Mouse (Mus musculus) kidney, postnatal 0 days (tissue): ENCODE data around the gene Nprl3. TPM values are rescaled to one million over a fixed set of nuclear protein-coding genes. Genes with fewer than 3 reads are reported as not detected.

ENCODE experiments used
- ATAC-seq: fragments of 200-750 bp; cut with Nextera tagmentation; replicated peaks from 2 replicates; pipeline ENCODE4 v1.8.0; 2017; ENCODE audit warnings: low read depth, moderate number of reproducible peaks, moderate TSS enrichment, moderate library complexity; ENCODE audit not compliant: low FRiP score
- DNase-seq: peaks from one replicate; pipeline ENCODE4 v3.0.0-alpha.2; 2016; ENCODE audit warnings: low spot score
- H3K27ac ChIP-seq: fragments of 300-500 bp; sonication (generic); 2 replicates; pipeline ENCODE4 v1.5.1; 2014; ENCODE audit warnings: mild to moderate bottlenecking
- H3K27me3 ChIP-seq: fragments of 300-500 bp; sonication (generic); 2 replicates; pipeline ENCODE4 v1.6.1; 2014; ENCODE audit warnings: low read length, mixed read lengths; ENCODE audit not compliant: insufficient read depth
- H3K36me3 ChIP-seq: fragments of 300-500 bp; sonication (generic); 2 replicates; pipeline ENCODE4 v1.6.1; 2014; ENCODE audit warnings: low read length, mixed read lengths; ENCODE audit not compliant: insufficient read depth
- H3K4me1 ChIP-seq: fragments of 300-500 bp; sonication (generic); replicated peaks from 2 replicates; pipeline ENCODE4 v1.6.1; 2014; ENCODE audit warnings: antibody characterized with exemption, low read length, mixed read lengths; ENCODE audit not compliant: insufficient read depth
- H3K4me2 ChIP-seq: fragments of 300-500 bp; sonication (generic); 2 replicates; pipeline ENCODE4 v1.6.1; 2014; ENCODE audit warnings: mild to moderate bottlenecking, low read length, moderate library complexity, mixed read lengths
- H3K4me3 ChIP-seq: fragments of 300-500 bp; sonication (generic); replicated peaks from 2 replicates; pipeline ENCODE4 v1.5.1; 2014; ENCODE audit warnings: low read depth, low read length
- H3K9ac ChIP-seq: fragments of 300-500 bp; sonication (generic); 2 replicates; pipeline ENCODE4 v1.6.1; 2014; ENCODE audit warnings: low read depth, low read length
- H3K9me3 ChIP-seq: fragments of 300-500 bp; sonication (generic); replicated peaks from 2 replicates; pipeline ENCODE4 v1.6.1; 2016; ENCODE audit warnings: low read length, inconsistent platforms, mixed read lengths
- CTCF ChIP-seq: IDR thresholded peaks from 2 replicates; pipeline ENCODE4 v1.5.1; 2016; ENCODE audit warnings: antibody characterized with exemption, low read depth, mild to moderate bottlenecking, moderate library complexity
- WGBS: fragments of 180-500 bp; shearing (Covaris S2); extraction: QIAGEN DNeasy Blood & Tissue Kit; methylation state at CpG from one replicate; pipeline ENCODE4 v1.1.7; 2014; 5-methylcytosine and 5-hydroxymethylcytosine counted together
- polyA plus RNA-seq: library from polyadenylated mRNA; unstranded; fragments of >200 nt; fragmentation: Nextera tagmentation; extraction: Ambion mirVana; gene quantifications from 2 replicates; pipeline ENCODE4 v1.2.1, GENCODE M21; 2015

Nprl3 gene
- polyA plus RNA-seq, 1 experiment from 2014 or later, result 36.9 TPM

- Histone ChIP-seq H3K27me3 (no peaks in the 10 kb centered on the region), H3K36me3 (no peaks in the 10 kb centered on the region), H3K4me3 (no peak overlapping the region), H3K4me2 (no peak overlapping the region), H3K9me3 (no peaks in the 10 kb centered on the region), H3K4me1 (no peaks in the 10 kb centered on the region), H3K27ac (no peak overlapping the region), H3K9ac (no peak overlapping the region)
- ATAC-seq (no peak), DNase-seq (no peak)
- no peak for TF ChIP-seq CTCF
- WGBS, result 43% methylated on average over 11 of the region's 11 CpGs
Measured at GRCm38 (mm10) chr11:32195867-32196540, 71.5 kb downstream of the Nprl3 start.

- ATAC-seq (no peak), DNase-seq (no peak)
- H3K4me2 ChIP-seq, result no peak overlapping the region
- H3K9me3 ChIP-seq, result no peaks in the 10 kb centered on the region
- no peak overlapping the region for H3K9ac ChIP-seq
- TF ChIP-seq CTCF, result no peak
- H3K36me3 ChIP-seq, result no peaks in the 10 kb centered on the region
- WGBS, result 77% methylated on average over 5 of the region's 5 CpGs
- H3K27ac ChIP-seq, result no peak overlapping the region
- H3K4me3 ChIP-seq, result no peak overlapping the region
- no peaks in the 10 kb centered on the region for H3K27me3 ChIP-seq
- H3K4me1 ChIP-seq, result no peaks in the 10 kb centered on the region
Measured at GRCm38 (mm10) chr11:32194626-32195025, 72.9 kb downstream of the Nprl3 start.

GRCm38 (mm10) chr11:32194086-32194485 is 73.4 kb downstream of the Nprl3 start:
- no peaks in the 10 kb centered on the region for H3K27me3 ChIP-seq
- no peaks in the 10 kb centered on the region for H3K4me1 ChIP-seq
- ATAC-seq (no peak), DNase-seq (no peak)
- H3K4me3 ChIP-seq, result no peak overlapping the region
- no peak for TF ChIP-seq CTCF
- H3K9ac ChIP-seq, result no peak overlapping the region
- H3K4me2 ChIP-seq, result no peak overlapping the region
- 69% methylated on average over 10 of the region's 10 CpGs for WGBS
- H3K36me3 ChIP-seq, result no peaks in the 10 kb centered on the region
- no peaks in the 10 kb centered on the region for H3K9me3 ChIP-seq
- no peak overlapping the region for H3K27ac ChIP-seq

GRCm38 (mm10) chr11:32193156-32193555 is 74.4 kb downstream of the Nprl3 start:
- TF ChIP-seq CTCF, result no peak
- no peaks in the 10 kb centered on the region for H3K36me3 ChIP-seq
- ATAC-seq (no peak), DNase-seq (no peak)
- H3K27ac ChIP-seq, result no peak overlapping the region
- no peak overlapping the region for H3K4me2 ChIP-seq
- H3K4me3 ChIP-seq, result no peak overlapping the region
- WGBS, result 79% methylated on average over 10 of the region's 10 CpGs
- H3K27me3 ChIP-seq, result no peaks in the 10 kb centered on the region
- H3K9ac ChIP-seq, result no peak overlapping the region
- no peaks in the 10 kb centered on the region for H3K4me1 ChIP-seq
- no peaks in the 10 kb centered on the region for H3K9me3 ChIP-seq

GRCm38 (mm10) chr11:32190603-32191110 is 76.8 kb downstream of the Nprl3 start:
- no peak for ATAC-seq

GRCm38 (mm10) chr11:32190119-32190518 is 77.4 kb downstream of the Nprl3 start:
- TF ChIP-seq CTCF, result no peak
- Histone ChIP-seq H3K36me3 (no peaks in the 10 kb centered on the region), H3K27me3 (no peaks in the 10 kb centered on the region), H3K4me1 (no peaks in the 10 kb centered on the region), H3K4me3 (no peak overlapping the region), H3K9me3 (no peaks in the 10 kb centered on the region), H3K4me2 (no peak overlapping the region), H3K27ac (no peak overlapping the region), H3K9ac (no peak overlapping the region)
- WGBS, result 79% methylated on average over 9 of the region's 9 CpGs
- DNase-seq (peak; percentile 18), ATAC-seq (no peak)

More at GRCm38 (mm10) chr11:32190603-32191110, 76.8 kb downstream of the Nprl3 start:
- no peak overlapping the region for H3K27ac ChIP-seq
- H3K27me3 ChIP-seq, result no peaks in the 10 kb centered on the region
- no peaks in the 10 kb centered on the region for H3K4me1 ChIP-seq
- H3K36me3 ChIP-seq, result no peaks in the 10 kb centered on the region
- 73% methylated on average over 13 of the region's 13 CpGs for WGBS
- no peak overlapping the region for H3K4me2 ChIP-seq
- TF ChIP-seq CTCF, result no peak
- no peak overlapping the region for H3K9ac ChIP-seq
- no peak overlapping the region for H3K4me3 ChIP-seq
- DNase-seq, result no peak
- no peaks in the 10 kb centered on the region for H3K9me3 ChIP-seq
